Mouse (Mus musculus): ENCODE results near the gene Kcnmb1. TPM values are rescaled to one million over a fixed set of nuclear protein-coding genes. Genes with fewer than 3 reads are reported as not detected.

Kcnmb1 gene
- total RNA-seq, 1 experiment: 0.22 TPM

DNA sequence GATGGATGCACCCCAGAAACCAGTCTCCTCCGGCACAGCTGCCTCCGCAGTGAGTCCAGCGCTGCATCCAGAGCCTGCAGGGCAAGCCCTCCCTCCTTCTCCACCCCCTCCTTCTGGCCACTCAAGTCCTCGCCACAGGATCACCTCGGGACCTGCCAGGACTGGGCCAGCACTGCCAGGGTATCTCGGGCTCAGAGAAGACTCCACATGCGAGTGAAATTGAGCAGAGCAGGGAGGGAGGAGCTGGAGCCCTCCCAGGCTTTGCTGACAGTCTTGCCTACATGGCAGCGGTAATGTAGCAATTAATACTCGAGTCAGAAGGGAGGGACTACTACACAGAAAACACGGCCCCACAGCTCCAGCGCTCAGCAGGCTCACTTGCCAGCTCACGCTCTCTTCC is 30.1 kb downstream of the Kcnmb1 start, which contains the start of gene Kcnip1:
Gene Kcnip1 (minus strand): TSS at position 215 of the 400 bp plus-strand sequence.
- Histone ChIP-seq H3K36me3 (ENCODE audit: control insufficient read depth, insufficient read depth, low read length, poor library complexity, severe bottlenecking) (no peaks in the 10 kb centered on the region), H3K4me1 (ENCODE audit: control insufficient read depth in 2 of 2, insufficient read depth in 2 of 2, low read length in 2 of 2, poor library complexity in 1 of 2) (no peaks in the 10 kb centered on the region), H3K9ac (ENCODE audit: insufficient read depth, low read depth, low read length, poor library complexity, severe bottlenecking) (no peak within 1 kb of the TSS), H3K27ac (ENCODE audit: insufficient read depth, low read depth, low read length, poor library complexity, severe bottlenecking) (no peak within 1 kb of the TSS), H3K9me3 (ENCODE audit: control insufficient read depth, insufficient read depth, low read depth, low read length) (no peaks in the 10 kb centered on the region), H3K4me3 (ENCODE audit: insufficient read depth in 1 of 2, low read depth in 1 of 2, low read length in 2 of 2, poor library complexity in 1 of 2, severe bottlenecking in 1 of 2) (no peak within 1 kb of the TSS)
- no peak for DNase-seq (ENCODE audit: low read depth, low spot score)
- TF ChIP-seq ZC3H11A (IDR thresholded peaks at IDR 0.05; ENCODE audit: borderline replicate concordance, low read depth, low read length): no peak
- no peak for TF ChIP-seq HCFC1 (IDR thresholded peaks at IDR 0.05; ENCODE audit: borderline replicate concordance, insufficient read depth, low read length)
- no peak for TF ChIP-seq CHD2 (IDR thresholded peaks at IDR 0.05; ENCODE audit: low read depth, low read length)
- TF ChIP-seq ZNF384 (IDR thresholded peaks at IDR 0.05; ENCODE audit: low read depth, low read length): no peak
- TF ChIP-seq MAFK (IDR thresholded peaks at IDR 0.05; ENCODE audit: insufficient read depth, low read depth, low read length): no peak
- in situ Hi-C loops (cut with MboI; ENCODE audit: low sequenced_read_pairs in 2 of 2, unreplicated experiment in 2 of 2): no loop called here

DNA sequence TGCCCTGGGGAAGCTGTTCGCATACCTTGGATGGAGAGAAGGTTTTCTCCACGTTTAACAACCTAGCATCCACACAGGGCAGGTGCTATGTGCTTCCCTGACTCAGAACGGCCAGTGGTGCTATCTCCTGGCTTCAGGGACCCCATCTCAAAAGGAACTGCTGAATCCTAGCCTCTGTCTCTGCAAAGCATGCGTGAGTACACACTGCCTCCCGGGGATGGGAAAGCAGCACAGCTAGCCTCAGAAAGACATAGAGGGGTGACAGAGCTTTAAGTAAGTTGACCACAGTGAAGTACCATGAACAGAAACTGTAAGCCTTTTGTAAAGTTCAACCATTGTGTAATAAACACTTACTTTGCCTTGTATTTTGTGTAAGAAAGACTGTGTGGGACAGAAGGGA is 30.7 kb downstream of the Kcnmb1 start:
- in situ Hi-C loops (cut with MboI; ENCODE audit: low sequenced_read_pairs in 2 of 2, unreplicated experiment in 2 of 2): no loop called here
- Histone ChIP-seq H3K27ac (ENCODE audit: insufficient read depth, low read depth, low read length, poor library complexity, severe bottlenecking) (no peak overlapping the region), H3K9ac (ENCODE audit: insufficient read depth, low read depth, low read length, poor library complexity, severe bottlenecking) (no peak overlapping the region), H3K9me3 (ENCODE audit: control insufficient read depth, insufficient read depth, low read depth, low read length) (no peaks in the 10 kb centered on the region), H3K4me1 (ENCODE audit: control insufficient read depth in 2 of 2, insufficient read depth in 2 of 2, low read length in 2 of 2, poor library complexity in 1 of 2) (no peaks in the 10 kb centered on the region), H3K4me3 (ENCODE audit: insufficient read depth in 1 of 2, low read depth in 1 of 2, low read length in 2 of 2, poor library complexity in 1 of 2, severe bottlenecking in 1 of 2) (no peak overlapping the region), H3K36me3 (ENCODE audit: control insufficient read depth, insufficient read depth, low read length, poor library complexity, severe bottlenecking) (no peaks in the 10 kb centered on the region)
- TF ChIP-seq ZC3H11A (IDR thresholded peaks at IDR 0.05; ENCODE audit: borderline replicate concordance, low read depth, low read length) (no peak), HCFC1 (IDR thresholded peaks at IDR 0.05; ENCODE audit: borderline replicate concordance, insufficient read depth, low read length) (no peak), MAFK (IDR thresholded peaks at IDR 0.05; ENCODE audit: insufficient read depth, low read depth, low read length) (no peak), ZNF384 (IDR thresholded peaks at IDR 0.05; ENCODE audit: low read depth, low read length) (no peak), CHD2 (IDR thresholded peaks at IDR 0.05; ENCODE audit: low read depth, low read length) (no peak)
- no peak for DNase-seq (ENCODE audit: low read depth, low spot score)

DNA sequence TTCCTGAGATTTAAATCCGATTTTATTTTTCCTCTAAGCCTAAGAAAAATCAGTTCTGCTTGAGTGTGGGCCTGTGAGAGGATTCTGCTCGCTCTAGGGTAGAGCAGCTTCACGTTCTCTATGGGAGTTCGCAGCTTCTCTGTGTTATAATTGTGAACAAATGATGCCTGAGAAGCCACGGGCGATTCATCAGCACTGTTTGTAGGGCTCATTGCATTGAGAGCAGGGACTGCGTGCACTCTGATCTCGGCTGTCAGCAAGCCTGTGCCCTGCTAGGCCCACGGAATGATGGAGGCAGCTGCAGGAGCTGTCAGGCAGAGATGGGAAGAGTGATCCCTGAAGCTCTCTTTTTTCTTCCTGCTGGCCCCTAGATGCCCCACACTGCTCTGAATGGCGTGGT is 35.4 kb downstream of the Kcnmb1 start:
- H3K36me3 ChIP-seq (ENCODE audit: control insufficient read depth, insufficient read depth, low read length, poor library complexity, severe bottlenecking): no peaks in the 10 kb centered on the region
- in situ Hi-C loops (cut with MboI; ENCODE audit: low sequenced_read_pairs in 2 of 2, unreplicated experiment in 2 of 2): no loop called here

DNA sequence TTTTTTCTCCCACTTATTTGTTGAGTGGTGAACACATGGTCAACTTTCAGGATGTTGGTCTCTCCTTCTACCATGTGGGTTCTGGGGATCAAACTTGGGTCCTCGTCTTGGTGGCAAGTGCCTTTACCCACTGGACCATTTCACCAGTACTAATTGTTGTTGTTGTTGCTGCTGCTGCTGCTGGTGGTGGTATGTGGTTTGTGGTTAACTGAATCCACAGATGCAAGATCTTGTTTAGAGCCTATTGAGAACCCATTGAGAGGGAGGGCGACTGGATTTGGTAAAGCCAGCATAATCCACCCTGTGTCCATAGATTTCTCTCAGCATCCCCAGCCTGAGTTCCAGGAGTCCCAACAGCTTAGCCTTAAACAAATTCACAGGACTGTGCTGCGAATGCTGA is 37.6 kb downstream of the Kcnmb1 start:
- in situ Hi-C loops (cut with MboI; ENCODE audit: low sequenced_read_pairs in 2 of 2, unreplicated experiment in 2 of 2): no loop called here
- no peaks in the 10 kb centered on the region for H3K4me1 ChIP-seq (ENCODE audit: control insufficient read depth in 2 of 2, insufficient read depth in 2 of 2, low read length in 2 of 2, poor library complexity in 1 of 2)
- TF ChIP-seq ZC3H11A (IDR thresholded peaks at IDR 0.05; ENCODE audit: borderline replicate concordance, low read depth, low read length) (no peak), ZNF384 (IDR thresholded peaks at IDR 0.05; ENCODE audit: low read depth, low read length) (no peak), CHD2 (IDR thresholded peaks at IDR 0.05; ENCODE audit: low read depth, low read length) (no peak), MAFK (IDR thresholded peaks at IDR 0.05; ENCODE audit: insufficient read depth, low read depth, low read length) (no peak), HCFC1 (IDR thresholded peaks at IDR 0.05; ENCODE audit: borderline replicate concordance, insufficient read depth, low read length) (no peak)
- no peak overlapping the region for H3K9ac ChIP-seq (ENCODE audit: insufficient read depth, low read depth, low read length, poor library complexity, severe bottlenecking)
- no peaks in the 10 kb centered on the region for H3K36me3 ChIP-seq (ENCODE audit: control insufficient read depth, insufficient read depth, low read length, poor library complexity, severe bottlenecking)
- DNase-seq (ENCODE audit: low read depth, low spot score): no peak
- H3K27ac ChIP-seq (ENCODE audit: insufficient read depth, low read depth, low read length, poor library complexity, severe bottlenecking): no peak overlapping the region
- no peaks in the 10 kb centered on the region for H3K9me3 ChIP-seq (ENCODE audit: control insufficient read depth, insufficient read depth, low read depth, low read length)
- no peak overlapping the region for H3K4me3 ChIP-seq (ENCODE audit: insufficient read depth in 1 of 2, low read depth in 1 of 2, low read length in 2 of 2, poor library complexity in 1 of 2, severe bottlenecking in 1 of 2)

More for the DNA sequence above, 35.4 kb downstream of the Kcnmb1 start:
- Histone ChIP-seq H3K9me3 (ENCODE audit: control insufficient read depth, insufficient read depth, low read depth, low read length) (no peaks in the 10 kb centered on the region), H3K4me1 (ENCODE audit: control insufficient read depth in 2 of 2, insufficient read depth in 2 of 2, low read length in 2 of 2, poor library complexity in 1 of 2) (no peaks in the 10 kb centered on the region), H3K9ac (ENCODE audit: insufficient read depth, low read depth, low read length, poor library complexity, severe bottlenecking) (no peak overlapping the region), H3K4me3 (ENCODE audit: insufficient read depth in 1 of 2, low read depth in 1 of 2, low read length in 2 of 2, poor library complexity in 1 of 2, severe bottlenecking in 1 of 2) (no peak overlapping the region), H3K27ac (ENCODE audit: insufficient read depth, low read depth, low read length, poor library complexity, severe bottlenecking) (no peak overlapping the region)
- TF ChIP-seq HCFC1 (IDR thresholded peaks at IDR 0.05; ENCODE audit: borderline replicate concordance, insufficient read depth, low read length): no peak
- TF ChIP-seq CHD2 (IDR thresholded peaks at IDR 0.05; ENCODE audit: low read depth, low read length): no peak
- TF ChIP-seq ZNF384 (IDR thresholded peaks at IDR 0.05; ENCODE audit: low read depth, low read length): no peak
- TF ChIP-seq MAFK (IDR thresholded peaks at IDR 0.05; ENCODE audit: insufficient read depth, low read depth, low read length): no peak
- no peak for TF ChIP-seq ZC3H11A (IDR thresholded peaks at IDR 0.05; ENCODE audit: borderline replicate concordance, low read depth, low read length)
- no peak for DNase-seq (ENCODE audit: low read depth, low spot score)

All from ES-E14 (cell line).